Mouse (Mus musculus) E14TG2a.4 (cell line): ENCODE results near the gene Nxpe5.

Experiments used
- CTCF ChIP-seq: conservative IDR thresholded peaks from 2 replicates; pipeline ENCODE4 v1.5.1; 2014; ENCODE audit warnings: low read length
- NANOG ChIP-seq: IDR thresholded peaks from 2 replicates; pipeline ENCODE4 v1.6.1; 2014; ENCODE audit warnings: borderline replicate concordance, low read length, mixed read lengths

- TF ChIP-seq CTCF (peak; percentile 99), NANOG (no peak)
These were observed 2.3 kb downstream of the Nxpe5 start for GRCm38 (mm10) chr5:138228026-138228425.
